Mouse (Mus musculus): ENCODE measurements around the gene Hoxb5. TPM values are rescaled to one million over a fixed set of nuclear protein-coding genes. Genes with fewer than 3 reads are reported as not detected.

Gene Hoxb5
- polyA plus RNA-seq, 1 experiment: 0.22 TPM

DNA sequence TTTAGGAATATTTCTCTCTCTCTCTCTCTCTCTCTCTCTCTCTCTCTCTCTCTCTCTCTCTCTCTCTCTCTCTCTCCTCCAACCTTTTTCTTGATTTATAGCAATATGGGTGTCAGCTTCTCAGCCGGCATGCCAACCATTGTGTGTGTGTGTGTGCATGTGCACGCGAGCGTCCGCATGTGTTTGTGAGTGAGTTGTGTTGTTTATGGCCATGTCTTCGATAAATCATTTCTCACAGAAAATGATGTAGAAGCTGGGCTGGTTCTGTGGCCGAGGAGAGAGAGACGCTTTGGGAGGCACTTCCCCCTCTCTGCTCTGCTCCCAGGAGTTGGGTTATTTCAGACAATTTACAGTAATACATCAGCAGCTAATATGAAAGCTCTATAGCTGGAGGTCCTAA is 25.5 kb downstream of the Hoxb5 start:
- Histone ChIP-seq H3K36me3 (ENCODE audit: control insufficient read depth, insufficient read depth, low read length) (no peaks in the 10 kb centered on the region), H3K4me3 (ENCODE audit: control insufficient read depth, insufficient read depth, low read length) (no peak overlapping the region), H3K27me3 (ENCODE audit: control insufficient read depth, insufficient read depth, low read length) (no peaks in the 10 kb centered on the region; the same call in 1 of the 2 replicates), H3K27ac (ENCODE audit: control insufficient read depth, insufficient read depth, low read length) (no peak overlapping the region), H3K4me1 (replicated peaks; ENCODE audit: control insufficient read depth, insufficient read depth, low read length) (no peaks in the 10 kb centered on the region)
- WGBS: 93% methylated on average over 8 of the region's 8 CpGs
- TF ChIP-seq CTCF (IDR thresholded peaks at IDR 0.05; ENCODE audit: borderline replicate concordance, control insufficient read depth, extremely low read depth, insufficient read depth, low read length, poor library complexity) (no peak), POLR2A (IDR thresholded peaks at IDR 0.05; ENCODE audit: control insufficient read depth, extremely low read depth, insufficient read depth, low read length, poor library complexity) (no peak)
- no peak for DNase-seq

DNA sequence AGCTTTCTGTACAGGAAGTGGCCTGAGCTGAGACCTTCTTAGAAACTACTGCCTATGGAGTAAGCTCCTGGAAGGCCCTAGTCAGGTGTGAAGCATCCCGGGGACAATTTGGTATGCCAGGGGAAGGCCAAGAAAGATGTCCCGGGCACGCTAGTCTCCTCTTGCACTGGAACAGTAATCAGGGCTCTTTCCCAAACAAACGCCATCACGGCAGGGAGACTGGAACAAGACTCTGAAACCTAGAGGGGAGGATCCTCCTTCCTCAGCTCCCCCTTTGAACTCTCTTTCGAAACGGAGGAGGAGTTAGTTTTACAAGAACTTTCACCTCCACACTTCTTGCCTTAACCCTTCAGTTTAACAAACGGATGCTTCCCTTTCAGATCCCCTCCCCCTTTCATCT is 29.0 kb downstream of the Hoxb5 start:
- Histone ChIP-seq H3K36me3 (ENCODE audit: control insufficient read depth, insufficient read depth, low read length) (no peaks in the 10 kb centered on the region), H3K27me3 (ENCODE audit: control insufficient read depth, insufficient read depth, low read length) (no peaks in the 10 kb centered on the region; the same call in 1 of the 2 replicates), H3K27ac (ENCODE audit: control insufficient read depth, insufficient read depth, low read length) (no peak overlapping the region), H3K4me3 (ENCODE audit: control insufficient read depth, insufficient read depth, low read length) (no peak overlapping the region), H3K4me1 (replicated peaks; ENCODE audit: control insufficient read depth, insufficient read depth, low read length) (no peaks in the 10 kb centered on the region)
- no peak for DNase-seq
- no peak for TF ChIP-seq CTCF (IDR thresholded peaks at IDR 0.05; ENCODE audit: borderline replicate concordance, control insufficient read depth, extremely low read depth, insufficient read depth, low read length, poor library complexity)
- no peak for TF ChIP-seq POLR2A (IDR thresholded peaks at IDR 0.05; ENCODE audit: control insufficient read depth, extremely low read depth, insufficient read depth, low read length, poor library complexity)
- 61% methylated on average over 8 of the region's 8 CpGs for WGBS

DNA sequence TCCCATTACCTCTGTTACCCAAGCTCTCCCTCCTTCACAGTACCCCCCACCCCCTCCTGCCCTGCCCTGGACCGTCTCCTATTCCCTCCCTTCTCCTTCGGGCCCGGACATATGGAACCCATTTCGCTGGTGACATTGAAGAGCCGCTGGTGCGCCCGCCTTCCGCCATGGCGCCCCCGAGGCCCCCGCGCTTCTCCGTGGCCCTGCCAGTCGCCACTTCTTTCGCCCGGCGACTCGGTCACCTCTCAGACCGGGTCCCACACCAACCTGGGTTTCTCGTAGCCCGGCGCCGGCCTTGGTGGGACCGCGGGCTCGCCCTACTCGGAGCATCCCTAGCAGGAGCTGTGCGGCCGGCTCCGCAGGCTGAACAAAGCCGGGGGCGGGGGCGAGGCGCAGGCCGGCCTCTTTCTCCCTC is 29.5 kb downstream of the Hoxb5 start:
- H3K27me3 ChIP-seq (ENCODE audit: control insufficient read depth, insufficient read depth, low read length): no peaks in the 10 kb centered on the region; the same call in 1 of the 2 replicates
- no peak overlapping the region for H3K4me3 ChIP-seq (ENCODE audit: control insufficient read depth, insufficient read depth, low read length)
- H3K4me1 ChIP-seq (replicated peaks; ENCODE audit: control insufficient read depth, insufficient read depth, low read length): no peaks in the 10 kb centered on the region
- TF ChIP-seq CTCF (IDR thresholded peaks at IDR 0.05; ENCODE audit: borderline replicate concordance, control insufficient read depth, extremely low read depth, insufficient read depth, low read length, poor library complexity) (no peak), POLR2A (IDR thresholded peaks at IDR 0.05; ENCODE audit: control insufficient read depth, extremely low read depth, insufficient read depth, low read length, poor library complexity) (no peak)
- no peak for DNase-seq
- H3K36me3 ChIP-seq (ENCODE audit: control insufficient read depth, insufficient read depth, low read length): no peaks in the 10 kb centered on the region
- WGBS: 71% methylated on average over 35 of the region's 35 CpGs
- no peak overlapping the region for H3K27ac ChIP-seq (ENCODE audit: control insufficient read depth, insufficient read depth, low read length)

DNA sequence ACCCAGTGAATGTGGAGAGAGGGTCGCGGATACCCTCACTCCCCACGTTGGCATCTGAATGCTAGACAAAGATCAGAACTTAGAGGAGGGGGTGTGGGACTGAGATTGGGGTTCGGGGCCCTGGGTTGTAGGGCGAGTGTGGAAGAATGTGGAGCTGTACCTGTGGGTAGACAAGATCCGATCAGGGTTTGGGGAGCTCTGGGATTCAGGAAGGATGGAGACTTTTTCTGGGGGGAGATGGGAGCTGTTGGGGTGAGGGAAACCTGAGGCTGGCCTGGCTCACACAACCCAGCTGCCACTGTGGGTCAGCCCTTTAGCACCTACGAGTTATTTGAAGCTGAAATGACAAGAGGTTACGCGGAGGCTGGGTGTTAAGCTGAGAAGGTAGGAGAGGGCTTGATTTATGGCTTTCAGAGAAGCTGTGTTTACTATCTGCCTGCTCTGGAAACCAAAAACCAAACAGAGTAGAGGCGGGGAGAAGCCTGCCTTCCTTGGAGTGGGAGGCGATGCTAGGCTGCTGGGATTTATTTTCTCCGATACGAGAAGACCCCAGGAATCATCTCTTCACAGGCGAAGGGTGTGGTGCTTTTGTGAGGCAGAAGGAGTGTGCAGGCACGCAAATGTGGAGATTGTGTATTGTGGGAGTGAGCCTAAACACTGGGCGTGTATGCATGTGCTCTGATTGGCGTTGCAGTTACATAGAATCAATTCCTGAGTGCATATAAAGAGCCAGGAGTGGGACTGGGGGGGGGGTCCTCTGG is 30.3 kb downstream of the Hoxb5 start:
- no peak for DNase-seq
- TF ChIP-seq POLR2A (IDR thresholded peaks at IDR 0.05; ENCODE audit: control insufficient read depth, extremely low read depth, insufficient read depth, low read length, poor library complexity) (no peak), CTCF (IDR thresholded peaks at IDR 0.05; ENCODE audit: borderline replicate concordance, control insufficient read depth, extremely low read depth, insufficient read depth, low read length, poor library complexity) (no peak)
- H3K27ac ChIP-seq (ENCODE audit: control insufficient read depth, insufficient read depth, low read length): no peak overlapping the region
- H3K4me1 ChIP-seq (replicated peaks; ENCODE audit: control insufficient read depth, insufficient read depth, low read length): no peaks in the 10 kb centered on the region
- no peak overlapping the region for H3K4me3 ChIP-seq (ENCODE audit: control insufficient read depth, insufficient read depth, low read length)
- H3K36me3 ChIP-seq (ENCODE audit: control insufficient read depth, insufficient read depth, low read length): no peaks in the 10 kb centered on the region
- no peaks in the 10 kb centered on the region; the same call in 1 of the 2 replicates for H3K27me3 ChIP-seq (ENCODE audit: control insufficient read depth, insufficient read depth, low read length)
- 90% methylated on average over 17 of the region's 17 CpGs for WGBS

DNA sequence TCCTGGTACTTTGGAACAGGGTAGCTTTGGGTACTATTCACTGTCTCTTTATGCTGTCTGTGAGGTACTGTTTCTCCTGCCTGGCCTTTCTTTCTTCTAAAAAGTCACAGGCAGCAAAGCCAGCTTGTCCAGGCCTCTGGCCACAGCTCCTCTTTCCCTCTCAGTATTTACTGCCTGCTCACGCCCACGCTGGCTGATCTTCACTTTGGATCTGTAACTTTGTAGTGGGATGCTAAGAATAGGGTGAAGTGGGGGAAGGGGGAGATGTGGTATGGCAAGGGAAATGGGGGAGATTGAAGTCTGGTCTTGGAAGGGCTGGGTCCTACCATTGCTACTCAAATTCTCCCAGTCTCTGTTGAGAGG is 30.8 kb downstream of the Hoxb5 start:
- WGBS: 86% methylated on average over 2 of the region's 2 CpGs
- Histone ChIP-seq H3K36me3 (ENCODE audit: control insufficient read depth, insufficient read depth, low read length) (no peaks in the 10 kb centered on the region), H3K4me1 (replicated peaks; ENCODE audit: control insufficient read depth, insufficient read depth, low read length) (no peaks in the 10 kb centered on the region), H3K27ac (ENCODE audit: control insufficient read depth, insufficient read depth, low read length) (no peak overlapping the region), H3K27me3 (ENCODE audit: control insufficient read depth, insufficient read depth, low read length) (peaks cover 1% of the 10 kb centered on the region; the same call in 1 of the 2 replicates), H3K4me3 (ENCODE audit: control insufficient read depth, insufficient read depth, low read length) (no peak overlapping the region)
- no peak for DNase-seq
- TF ChIP-seq CTCF (IDR thresholded peaks at IDR 0.05; ENCODE audit: borderline replicate concordance, control insufficient read depth, extremely low read depth, insufficient read depth, low read length, poor library complexity) (no peak), POLR2A (IDR thresholded peaks at IDR 0.05; ENCODE audit: control insufficient read depth, extremely low read depth, insufficient read depth, low read length, poor library complexity) (no peak)

DNA sequence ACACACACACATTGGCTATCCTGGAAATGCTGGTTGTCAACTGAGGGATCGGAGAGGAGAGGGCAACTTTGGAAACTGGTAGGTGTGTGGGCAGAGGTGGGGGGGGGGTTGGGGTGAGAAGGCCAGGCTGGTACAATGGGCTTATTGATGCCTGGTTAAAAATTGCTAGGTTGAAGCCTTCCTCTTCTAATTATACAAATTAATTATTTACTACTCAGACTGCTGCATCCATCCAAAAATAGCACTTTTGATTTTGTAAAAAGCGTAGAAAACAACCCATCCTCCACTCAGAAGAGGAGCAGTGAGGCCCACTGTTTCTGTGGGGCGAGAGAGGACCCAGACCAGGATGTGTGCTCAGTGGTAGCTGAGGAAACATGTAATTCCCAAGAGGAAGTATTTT is 31.9 kb downstream of the Hoxb5 start:
- WGBS: 94% methylated on average over 3 of the region's 3 CpGs
- no peak for TF ChIP-seq CTCF (IDR thresholded peaks at IDR 0.05; ENCODE audit: borderline replicate concordance, control insufficient read depth, extremely low read depth, insufficient read depth, low read length, poor library complexity)
- TF ChIP-seq POLR2A (IDR thresholded peaks at IDR 0.05; ENCODE audit: control insufficient read depth, extremely low read depth, insufficient read depth, low read length, poor library complexity): no peak
- no peak for DNase-seq
- Histone ChIP-seq H3K27ac (ENCODE audit: control insufficient read depth, insufficient read depth, low read length) (no peak overlapping the region), H3K27me3 (ENCODE audit: control insufficient read depth, insufficient read depth, low read length) (peaks cover 7% of the 10 kb centered on the region; the same call in 1 of the 2 replicates), H3K4me3 (ENCODE audit: control insufficient read depth, insufficient read depth, low read length) (no peak overlapping the region), H3K36me3 (ENCODE audit: control insufficient read depth, insufficient read depth, low read length) (no peaks in the 10 kb centered on the region), H3K4me1 (replicated peaks; ENCODE audit: control insufficient read depth, insufficient read depth, low read length) (no peaks in the 10 kb centered on the region)
